Mouse (Mus musculus) lung, postnatal 0 days (tissue): ENCODE data around the gene Man1a.

Experiments
- CTCF ChIP-seq: IDR thresholded peaks from 2 replicates; pipeline ENCODE4 v1.5.1; 2016; ENCODE audit warnings: antibody characterized with exemption, mild to moderate bottlenecking
- EP300 ChIP-seq: IDR thresholded peaks from 2 replicates; pipeline ENCODE4 v1.6.1; 2016; ENCODE audit warnings: antibody characterized with exemption, mild to moderate bottlenecking, control low read depth

- TF ChIP-seq CTCF (no peak), EP300 (no peak)
Observed at GRCm38 (mm10) chr10:54002936-54003335, 73.5 kb downstream of the Man1a start.
